Mouse (Mus musculus) urinary bladder, postnatal 14 days (tissue): Measurements from ENCODE around the gene Ccdc83.

ENCODE experiments used
- DNase-seq: peaks from one replicate; pipeline ENCODE4 v3.0.0; 2021; ENCODE audit warnings: low spot score

The Ccdc83 gene

GRCm38 (mm10) chr7:90265289-90265970 lies at the start of gene Ccdc83:
Gene Ccdc83 (minus strand): TSS chr7:90265777.
- peak; percentile 77 for DNase-seq

DNA sequence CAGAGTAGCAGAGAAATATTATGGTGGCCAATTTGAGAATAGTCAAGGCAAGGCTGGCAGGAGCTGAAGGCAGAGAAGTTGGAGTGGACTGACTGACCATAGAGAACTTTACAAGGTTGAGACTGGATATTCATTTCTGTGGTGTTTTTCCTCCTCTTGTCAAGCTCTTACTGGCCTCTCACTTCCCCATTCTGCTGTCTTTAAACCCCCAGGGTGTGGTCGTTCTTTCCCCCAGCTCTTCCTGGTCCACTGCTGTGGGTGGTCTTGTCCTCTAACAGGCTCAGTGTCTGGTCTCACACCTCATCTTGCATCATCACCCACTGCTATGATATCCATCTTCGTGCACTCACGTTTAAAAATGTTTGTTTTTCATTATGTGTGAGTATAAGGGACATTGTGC lies 47.8 kb upstream of the Ccdc83 start:
- no peak for DNase-seq

DNA sequence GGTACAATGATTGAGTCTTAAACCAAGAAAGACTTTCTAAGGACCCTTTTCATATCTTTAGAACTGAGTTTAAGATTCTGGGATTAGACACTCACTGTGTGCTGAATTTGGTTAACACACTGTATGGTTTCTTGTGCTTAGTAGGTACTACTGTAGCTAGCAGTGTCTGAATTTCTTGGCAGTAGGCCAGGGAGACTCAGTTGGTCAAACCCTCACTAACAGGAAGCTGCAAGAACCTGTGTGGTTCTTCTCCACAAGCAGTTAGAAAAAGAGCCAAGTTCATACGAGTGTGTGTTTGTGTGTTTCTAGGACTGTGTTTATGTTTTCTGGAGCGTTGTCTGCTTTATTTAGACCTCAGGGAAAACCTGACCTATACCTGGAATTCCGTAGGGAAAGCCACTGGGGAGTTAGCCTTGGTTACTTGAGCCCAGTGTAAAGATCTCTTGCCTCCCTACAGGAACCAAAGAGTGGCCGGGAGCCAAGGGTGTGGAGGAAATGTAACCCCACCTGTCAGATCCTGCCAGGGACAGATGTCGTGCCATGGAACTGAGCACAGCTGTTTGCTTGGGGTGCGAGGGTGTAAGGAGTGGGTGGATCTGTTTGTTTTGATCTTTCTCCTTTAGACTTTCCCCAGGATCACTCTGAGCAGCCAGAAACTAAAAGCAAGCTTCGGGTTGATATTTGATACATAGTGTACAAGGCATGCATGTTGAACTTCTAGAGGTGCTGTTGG lies 46.7 kb upstream of the Ccdc83 start:
- peak; percentile 46 for DNase-seq

DNA sequence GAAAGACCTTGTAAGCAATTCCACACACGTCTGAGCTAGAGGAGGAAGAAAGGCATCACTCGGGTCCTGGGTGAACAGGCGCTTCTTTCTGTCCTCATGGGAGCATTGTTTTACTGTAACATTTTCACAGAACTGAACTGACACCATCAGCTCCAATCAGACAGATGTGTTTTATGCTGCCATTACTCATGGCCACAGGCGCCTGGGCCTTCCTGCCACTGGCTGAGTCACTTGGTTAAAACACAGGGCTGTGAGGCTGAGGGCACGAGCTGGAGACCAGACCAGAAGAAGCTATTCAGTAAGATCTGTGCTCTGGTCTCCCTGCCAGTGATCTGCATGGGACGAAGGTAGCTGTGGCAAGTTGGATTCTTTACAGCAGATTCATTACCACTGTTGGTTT lies 42.4 kb upstream of the Ccdc83 start:
- no peak for DNase-seq

- DNase-seq: no peak
Observed at GRCm38 (mm10) chr7:90306968-90307367, 41.4 kb upstream of the Ccdc83 start.

DNA sequence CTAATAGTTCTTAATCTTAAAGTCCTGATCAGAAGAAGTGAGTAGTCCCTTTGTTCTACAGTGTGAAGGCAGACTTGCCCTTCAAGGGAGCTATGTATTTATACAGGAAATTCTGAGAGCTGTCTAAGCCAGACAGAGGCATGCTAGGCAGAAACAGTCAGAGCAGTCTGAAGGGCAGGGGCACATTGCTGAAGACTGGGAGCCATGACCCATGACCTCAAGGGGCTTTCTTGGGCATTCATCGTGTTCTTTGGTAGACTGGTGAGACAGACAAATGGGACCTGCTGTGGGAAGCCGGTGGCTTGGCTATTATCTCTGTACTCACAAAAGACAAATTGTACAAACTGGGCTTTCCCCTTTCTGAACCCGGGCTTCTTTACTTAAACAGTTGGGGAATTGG lies 40.5 kb upstream of the Ccdc83 start:
- no peak for DNase-seq

DNA sequence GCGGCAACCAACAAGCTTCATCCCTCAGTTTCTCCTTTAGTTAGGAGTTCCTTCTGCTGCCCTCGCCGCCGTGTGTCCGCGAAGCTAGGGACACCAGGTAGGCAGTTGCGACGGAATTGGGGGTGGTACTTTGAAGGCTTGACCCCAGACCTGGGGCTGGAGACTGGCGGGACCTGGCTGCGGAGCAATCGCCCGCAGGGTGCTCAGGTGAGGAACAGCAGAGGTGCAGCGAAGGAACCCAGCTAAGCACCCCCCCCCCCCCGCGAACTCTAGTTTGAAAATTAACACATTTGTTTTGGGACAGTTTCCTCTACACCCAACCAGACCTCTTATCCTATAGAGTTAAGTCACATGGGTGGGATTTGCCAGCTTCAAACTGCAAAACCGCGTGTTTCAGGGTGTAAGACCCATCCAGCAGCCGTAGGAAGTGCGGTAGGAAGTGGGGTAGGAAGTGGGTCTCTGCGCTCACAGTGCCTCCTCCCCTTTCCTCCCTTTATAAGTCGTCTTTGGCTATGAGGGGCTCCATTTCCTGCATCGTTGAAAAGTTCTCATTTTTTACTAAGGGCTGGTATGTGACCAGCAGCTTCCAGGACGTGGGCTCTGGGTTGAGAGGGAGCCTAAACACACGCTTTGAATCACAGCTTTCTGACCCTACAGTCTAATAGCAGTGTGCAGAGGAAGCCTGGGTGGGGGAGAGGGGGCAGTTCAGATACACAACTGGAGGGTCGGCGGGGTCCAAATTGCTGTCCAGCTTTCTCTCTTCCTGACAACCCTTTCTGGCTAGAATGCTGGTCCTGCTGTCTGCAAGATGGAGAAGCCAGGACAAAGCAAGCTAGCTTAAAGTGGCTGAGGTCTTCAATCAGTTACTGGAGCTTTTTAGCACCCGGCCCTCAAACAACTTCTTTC lies 37.3 kb upstream of the Ccdc83 start:
- no peak for DNase-seq

- peak; percentile 73 for DNase-seq
Observed at GRCm38 (mm10) chr7:90301942-90302646, 36.5 kb upstream of the Ccdc83 start, which contains the start of gene Sytl2. Gene Sytl2 (plus strand): TSS chr7:90302252.

DNA sequence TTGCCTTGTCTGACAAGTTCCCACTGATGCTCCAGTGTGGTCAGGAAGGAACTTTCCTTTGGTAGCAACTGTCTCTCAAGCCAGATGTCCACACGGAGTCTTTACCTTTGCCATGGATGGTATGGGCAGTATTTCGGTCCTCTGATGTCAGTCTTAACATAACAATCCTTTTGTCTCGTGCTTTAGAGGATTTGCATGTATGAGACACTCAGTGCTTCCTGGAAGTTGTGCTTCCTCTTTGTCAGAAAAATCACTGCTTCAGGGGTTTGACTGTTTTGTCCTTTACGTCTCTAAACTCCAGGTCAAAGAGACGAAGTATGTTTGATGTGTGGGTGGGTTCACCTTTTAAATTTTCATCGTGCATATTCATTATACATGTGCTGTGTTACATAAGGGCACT lies 26.3 kb upstream of the Ccdc83 start:
- DNase-seq: no peak

DNA sequence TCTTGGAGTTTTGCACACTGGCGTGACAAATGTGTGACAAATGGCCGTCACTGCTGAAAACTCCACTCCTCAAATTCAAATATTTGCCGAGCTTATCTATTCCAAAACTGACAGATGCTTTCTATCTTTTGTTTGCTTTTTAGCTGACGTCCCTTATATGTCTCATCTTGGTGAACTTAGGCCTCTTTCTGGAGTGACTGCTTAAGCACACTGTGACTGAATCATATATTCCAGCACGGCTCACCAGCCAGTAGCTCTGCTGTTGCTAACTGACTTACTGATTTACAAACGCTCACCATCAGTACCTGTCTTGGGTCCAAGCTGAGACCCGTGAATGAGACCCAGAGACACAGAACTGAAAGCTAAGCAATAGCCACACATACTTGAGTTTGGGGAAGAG lies 19.2 kb upstream of the Ccdc83 start:
- no peak for DNase-seq

DNA sequence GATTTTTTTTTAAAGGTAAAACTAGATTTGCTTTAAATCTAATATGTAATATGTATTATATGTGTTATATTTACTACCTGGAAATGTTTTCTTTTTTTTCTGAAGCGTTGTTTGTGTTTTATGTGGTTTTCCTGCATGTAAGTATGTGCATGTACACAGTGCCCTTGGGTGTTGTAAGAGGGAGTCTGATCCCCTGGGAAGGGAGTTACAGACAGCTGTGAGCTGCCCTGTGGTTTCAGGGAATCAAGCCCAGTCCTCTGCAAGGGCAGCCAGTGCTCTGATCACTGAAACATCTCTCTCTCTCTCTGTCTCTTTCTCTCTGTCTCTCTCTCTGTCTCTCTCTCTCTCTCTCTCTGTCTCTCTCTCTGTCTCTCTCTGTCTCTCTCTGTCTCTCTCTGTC lies 17.2 kb upstream of the Ccdc83 start:
- DNase-seq: no peak

DNA sequence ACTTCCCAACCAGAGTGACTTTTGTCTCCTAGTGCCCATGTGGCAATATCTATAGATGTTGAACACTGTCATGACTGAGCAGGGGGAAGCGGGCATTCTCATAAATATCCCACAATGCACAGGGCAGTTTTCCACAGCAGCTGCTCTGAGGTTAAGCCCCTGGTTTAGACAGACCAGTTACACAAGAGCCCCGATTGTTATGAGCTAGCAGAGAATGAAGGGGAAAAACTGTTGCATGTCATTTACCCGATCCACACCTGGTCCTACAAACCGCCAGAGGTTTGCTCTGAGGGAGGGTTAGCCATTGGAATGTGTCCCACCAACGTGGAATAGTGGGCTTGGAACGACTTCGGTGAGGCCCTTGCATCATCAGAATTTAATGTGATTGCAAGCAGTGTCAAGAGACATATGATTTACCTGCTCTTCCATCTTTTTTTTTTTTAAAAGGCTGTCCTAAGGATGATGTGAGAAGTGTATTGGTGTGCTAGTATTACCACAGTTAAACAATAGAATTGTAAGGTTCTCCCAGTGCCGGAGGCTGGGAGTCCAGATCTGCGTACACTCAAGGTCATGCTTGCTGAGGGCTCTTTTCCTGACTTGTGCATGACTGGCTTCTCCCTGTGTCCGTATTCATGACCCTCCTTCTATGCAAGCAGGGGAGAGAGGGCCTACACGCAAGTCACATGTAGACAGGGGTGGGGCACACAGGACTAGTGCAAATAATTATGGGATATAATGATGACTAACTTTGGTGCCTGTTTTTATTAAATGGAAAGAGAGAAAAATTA lies 16.4 kb upstream of the Ccdc83 start:
- no peak for DNase-seq

GRCm38 (mm10) chr7:90280878-90281277 lies 15.3 kb upstream of the Ccdc83 start:
- no peak for DNase-seq

DNA sequence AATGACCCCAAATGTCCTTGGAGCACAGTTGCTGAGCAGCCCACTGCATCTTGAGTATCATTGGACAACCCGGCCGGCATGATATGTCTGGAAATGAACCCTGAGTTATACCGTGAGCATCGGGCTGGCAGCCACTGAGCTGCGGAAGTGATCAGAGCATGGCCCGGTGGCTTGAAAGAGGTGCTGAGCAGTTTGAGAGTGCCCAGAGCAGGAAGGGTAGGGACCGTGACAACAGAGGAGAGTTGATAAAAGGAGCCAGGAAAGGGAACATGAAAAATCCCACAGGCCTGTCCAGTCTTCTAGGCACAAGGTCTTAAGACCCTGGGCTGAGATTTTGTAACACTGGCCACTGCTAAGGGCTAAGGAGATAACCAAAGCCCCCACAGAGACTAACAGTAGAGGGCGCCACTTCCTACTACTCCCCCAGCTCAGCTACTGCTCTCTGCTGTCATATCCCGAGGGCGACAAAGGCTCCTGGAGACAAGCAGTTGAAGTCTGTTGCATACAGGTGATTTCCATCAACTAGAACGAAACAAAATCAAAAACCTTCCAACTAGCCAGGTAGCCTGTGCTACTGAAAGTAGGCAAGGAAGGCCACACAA lies 14.8 kb upstream of the Ccdc83 start:
- peak; percentile 41 for DNase-seq

DNA sequence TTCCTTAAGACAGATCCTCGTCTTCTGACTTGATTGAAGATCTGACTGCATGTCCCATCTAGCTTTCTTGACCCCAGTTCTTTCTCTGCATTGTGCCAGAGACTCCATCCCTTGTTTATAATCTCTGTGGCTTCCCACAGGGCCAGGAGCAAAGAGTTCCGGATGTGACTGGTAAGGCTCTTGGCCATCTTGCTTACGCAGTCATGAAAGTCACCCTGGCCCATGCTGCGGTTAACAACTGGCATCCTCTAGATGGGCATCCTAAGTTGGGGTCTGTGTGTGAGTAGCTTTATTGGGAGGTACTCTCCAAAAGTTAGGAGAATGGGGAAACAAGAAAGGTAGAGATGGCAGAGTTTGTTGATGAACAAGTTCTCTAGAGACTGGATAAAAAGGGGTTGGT lies 13.6 kb upstream of the Ccdc83 start:
- DNase-seq: no peak

GRCm38 (mm10) chr7:90277769-90278168 lies 12.2 kb upstream of the Ccdc83 start:
- DNase-seq: no peak

DNA sequence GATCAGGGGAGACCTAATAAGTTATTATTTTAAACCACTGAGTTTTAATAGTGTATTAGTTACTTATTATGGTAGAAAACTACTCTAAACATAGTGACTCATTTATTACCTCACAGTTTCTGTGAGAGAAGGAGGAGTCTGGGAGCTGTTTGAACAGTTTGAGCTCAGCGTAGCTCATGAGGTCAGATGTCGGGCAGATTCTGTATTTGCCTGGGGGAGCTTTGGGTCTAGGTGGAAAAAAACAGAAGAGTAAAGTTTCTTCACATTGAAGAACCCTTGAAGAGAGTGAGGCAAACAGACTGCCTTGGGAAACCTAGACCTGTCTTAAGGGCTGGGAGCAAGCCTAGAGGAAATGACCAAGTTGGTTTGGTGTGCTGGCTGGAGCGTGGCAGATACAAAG lies 11.7 kb upstream of the Ccdc83 start:
- no peak for DNase-seq

DNA sequence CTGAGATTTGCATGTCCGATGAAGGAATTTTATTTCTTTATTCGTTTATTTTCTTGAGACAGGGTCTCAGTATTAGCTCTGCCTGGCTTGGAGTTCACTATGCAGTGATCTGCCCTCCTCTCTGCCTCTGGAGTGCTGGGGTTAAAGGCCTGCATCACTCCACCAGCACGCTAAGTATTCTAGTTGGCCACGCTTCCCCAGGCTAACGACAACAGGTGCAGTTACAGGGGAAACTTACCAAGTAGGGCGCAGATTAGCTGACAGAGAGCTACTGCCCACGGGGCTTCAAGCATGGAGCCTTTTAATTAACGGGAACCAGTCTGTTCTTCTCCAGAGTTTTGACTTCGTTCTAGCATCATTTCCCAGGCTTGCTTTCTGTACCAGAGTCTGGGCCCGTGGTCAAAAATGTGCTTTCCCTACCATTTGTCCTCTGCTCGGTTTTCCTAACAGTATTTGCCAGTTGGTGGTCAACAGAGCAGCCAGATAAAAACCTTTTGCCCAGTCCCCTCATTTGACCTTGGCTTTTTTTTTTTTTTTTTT lies 9.1 kb upstream of the Ccdc83 start:
- DNase-seq: no peak

DNA sequence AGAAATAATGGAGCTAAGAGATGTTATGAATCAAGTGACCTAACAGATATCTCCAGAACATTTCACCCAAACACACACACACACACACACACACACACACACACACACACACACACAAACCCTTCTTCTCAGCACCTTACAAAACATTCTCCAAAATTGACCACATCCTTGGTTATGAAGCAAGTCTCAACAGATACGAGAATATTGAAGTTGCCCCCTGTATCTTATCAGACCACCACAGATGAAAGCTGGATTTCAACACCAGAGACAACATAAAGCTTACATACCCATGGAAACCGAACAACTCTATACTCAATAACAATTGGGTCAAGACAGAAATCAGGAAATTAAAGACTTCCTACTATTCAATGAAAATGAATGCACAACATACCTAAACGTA lies 4.6 kb upstream of the Ccdc83 start:
- DNase-seq: no peak

GRCm38 (mm10) chr7:90261902-90262599 lies 3.5 kb downstream of the Ccdc83 start:
- no peak for DNase-seq
